Mouse (Mus musculus) liver, adult 2 months (tissue): Measurements from ENCODE around the gene 4930519G04Rik. TPM values are rescaled to one million over a fixed set of nuclear protein-coding genes. Genes with fewer than 3 reads are reported as not detected.

Experiments
- DNase-seq: peaks from one replicate; pipeline ENCODE4 v3.0.0-alpha.2; 2011; ENCODE audit warnings: low read depth, low spot score; ENCODE audit errors: extremely low read depth
- H3K27ac ChIP-seq: fragments of 200-500 bp; replicated peaks from 2 replicates; pipeline ENCODE4 v1.5.1; 2012; ENCODE audit warnings: low read depth, mild to moderate bottlenecking, control low read depth, inconsistent platforms, low read length; ENCODE audit not compliant: insufficient read depth
- H3K27me3 ChIP-seq: fragments of 200-500 bp; 2 replicates; pipeline ENCODE4 v1.6.1; 2012; ENCODE audit warnings: mild to moderate bottlenecking, moderate library complexity, low read length, inconsistent platforms; ENCODE audit not compliant: control insufficient read depth, insufficient read depth
- H3K36me3 ChIP-seq: fragments of 200-500 bp; 2 replicates; pipeline ENCODE4 v1.6.1; 2012; ENCODE audit warnings: low read length, inconsistent platforms; ENCODE audit not compliant: control insufficient read depth, insufficient read depth
- H3K4me1 ChIP-seq: fragments of 200-500 bp; 2 replicates; pipeline ENCODE4 v1.6.1; 2011; ENCODE audit warnings: low read length; ENCODE audit not compliant: control insufficient read depth, insufficient read depth
- H3K4me3 ChIP-seq: fragments of 200-500 bp; 2 replicates; pipeline ENCODE4 v1.5.1; 2011; ENCODE audit warnings: low read depth, mild to moderate bottlenecking, control low read depth, low read length, moderate library complexity; ENCODE audit not compliant: insufficient read depth
- H3K79me2 ChIP-seq: fragments of 200-500 bp; 2 replicates; pipeline ENCODE4 v1.6.1; 2012; ENCODE audit warnings: inconsistent platforms, mild to moderate bottlenecking, low read length, moderate library complexity; ENCODE audit not compliant: control insufficient read depth, insufficient read depth
- H3K9ac ChIP-seq: fragments of 200-500 bp; 2 replicates; pipeline ENCODE4 v1.6.1; 2012; ENCODE audit warnings: low read depth, mild to moderate bottlenecking, control low read depth, inconsistent platforms, low read length
- CTCF ChIP-seq: fragments of 200-500 bp; IDR thresholded peaks from 2 replicates; pipeline ENCODE4 v1.5.1; 2011; ENCODE audit warnings: low read depth, low read length, control low read depth
- POLR2A ChIP-seq: fragments of 200-500 bp; IDR thresholded peaks from 2 replicates; pipeline ENCODE4 v1.6.1; 2011; ENCODE audit warnings: low read length, control low read depth; ENCODE audit not compliant: insufficient read depth; ENCODE audit errors: extremely low read depth
- WGBS: fragments of 180-500 bp; shearing (Covaris S2); methylation state at CpG from one replicate; pipeline ENCODE4 v1.1.7; 2018; 5-methylcytosine and 5-hydroxymethylcytosine counted together
- polyA plus RNA-seq: library from polyadenylated mRNA; depleted of rRNA; stranded (reverse); fragments of >200 nt; gene quantifications from 2 replicates; pipeline ENCODE4 v1.2.3, GENCODE M21; 2012
- total RNA-seq: library from RNA; depleted of rRNA; stranded (reverse); fragments of >200 nt; gene quantifications from 2 replicates; pipeline ENCODE4 v1.2.3, GENCODE M21; 2014

4930519G04Rik gene
- total and polyA plus RNA-seq, 2 experiments = not detected

DNA sequence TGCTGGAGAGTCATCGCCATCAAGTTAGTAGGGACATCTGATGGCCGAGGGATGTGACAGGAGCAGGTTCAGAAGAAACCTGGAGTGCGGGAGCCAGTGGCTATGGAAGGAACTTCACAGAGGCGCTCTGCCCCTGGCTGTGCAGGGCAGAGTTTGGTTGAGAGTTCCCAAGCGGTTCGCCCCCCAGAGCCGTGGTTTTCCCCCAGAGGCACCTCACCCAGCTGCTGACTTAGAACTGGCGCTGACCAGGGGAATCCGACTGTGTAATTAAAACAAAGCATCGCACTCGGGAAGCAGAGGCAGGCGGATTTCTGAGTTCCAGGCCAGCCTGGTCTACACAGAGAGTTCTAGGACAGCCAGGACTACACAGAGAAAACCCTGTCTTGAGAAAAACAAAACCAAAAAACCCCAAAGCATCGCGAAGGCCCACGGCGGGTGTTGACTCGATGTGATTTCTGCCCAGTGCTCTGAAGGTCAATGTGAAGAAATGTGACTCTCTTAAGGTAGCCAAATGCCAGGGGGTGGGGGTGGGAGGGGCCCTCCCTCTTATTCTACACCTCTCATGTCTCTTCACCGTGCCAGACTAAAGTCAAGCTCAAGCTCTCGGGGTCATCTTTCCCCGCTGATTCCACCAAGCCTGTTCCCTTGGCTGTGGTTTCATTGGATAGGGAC, 1.8 kb upstream of the 4930519G04Rik start:
- H3K27me3 ChIP-seq = no peaks in the 10 kb centered on the region
- H3K4me1 ChIP-seq = no peaks in the 10 kb centered on the region
- H3K9ac ChIP-seq = no peak overlapping the region
- no peaks in the 10 kb centered on the region for H3K79me2 ChIP-seq
- H3K27ac ChIP-seq = no peak overlapping the region
- 85% methylated on average over 20 of the region's 20 CpGs for WGBS
- no peak overlapping the region for H3K4me3 ChIP-seq
- H3K36me3 ChIP-seq = no peaks in the 10 kb centered on the region
- DNase-seq = no peak
- TF ChIP-seq POLR2A (no peak), CTCF (no peak)

DNA sequence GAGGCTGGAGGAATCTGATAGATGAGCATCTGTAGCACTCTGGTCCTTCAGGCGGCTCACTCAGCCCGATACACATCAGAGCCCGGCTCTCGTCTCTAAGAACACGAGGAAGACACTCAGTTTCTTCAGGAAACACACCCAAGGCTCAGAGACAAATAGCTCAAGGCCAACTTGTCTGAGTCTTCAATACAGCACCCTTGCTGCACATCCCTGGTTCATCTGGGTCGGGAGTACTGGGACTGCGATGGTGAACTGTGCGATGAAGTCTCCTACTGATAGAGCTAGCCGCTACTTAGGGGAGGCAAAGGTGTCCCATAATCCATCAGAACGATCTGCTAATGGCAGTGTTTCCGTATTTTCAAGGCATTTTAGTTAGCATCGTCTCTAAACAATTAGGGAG, 5.1 kb downstream of the 4930519G04Rik start, which contains the start of gene Gm9936:
Gm9936 (minus strand) TSS at position 101 of the 400 bp plus-strand sequence.
- no peaks in the 10 kb centered on the region for H3K27me3 ChIP-seq
- no peak within 1 kb of the TSS for H3K4me3 ChIP-seq
- no peak for TF ChIP-seq CTCF
- TF ChIP-seq POLR2A = no peak
- H3K27ac ChIP-seq = no peak within 1 kb of the TSS
- H3K4me1 ChIP-seq = no peaks in the 10 kb centered on the region
- no peak for DNase-seq
- no peak within 1 kb of the TSS for H3K9ac ChIP-seq
- H3K79me2 ChIP-seq = no peaks in the 10 kb centered on the region
- no peaks in the 10 kb centered on the region for H3K36me3 ChIP-seq
- WGBS = 80% methylated on average over 12 of the region's 12 CpGs

DNA sequence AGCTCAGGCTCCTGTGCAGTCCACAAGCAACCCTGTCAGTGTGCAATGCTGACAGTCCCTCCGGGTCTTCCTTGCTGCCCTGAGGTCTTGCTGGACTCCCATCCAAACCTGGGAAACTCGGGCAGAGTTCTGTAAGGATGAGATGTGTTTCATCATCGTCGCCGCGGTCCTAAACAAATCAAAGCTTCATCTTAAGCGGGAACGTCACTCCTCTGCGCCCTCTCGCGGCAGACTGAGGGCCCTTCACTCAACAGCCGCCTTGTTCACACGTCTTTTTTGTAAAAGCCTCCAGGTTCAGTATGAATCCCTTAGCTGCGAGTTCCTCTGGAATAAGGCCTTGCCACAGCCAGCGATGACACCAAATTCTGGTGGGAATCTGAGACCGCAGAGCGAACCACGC, 5.8 kb downstream of the 4930519G04Rik start:
- DNase-seq = peak; percentile 48
- TF ChIP-seq POLR2A = no peak
- peak; percentile 91 for TF ChIP-seq CTCF
- Histone ChIP-seq H3K27ac (no peak overlapping the region), H3K79me2 (no peaks in the 10 kb centered on the region), H3K9ac (no peak overlapping the region), H3K36me3 (no peaks in the 10 kb centered on the region), H3K27me3 (no peaks in the 10 kb centered on the region), H3K4me3 (no peak overlapping the region), H3K4me1 (no peaks in the 10 kb centered on the region)
- WGBS = 5% methylated on average over 18 of the region's 18 CpGs

DNA sequence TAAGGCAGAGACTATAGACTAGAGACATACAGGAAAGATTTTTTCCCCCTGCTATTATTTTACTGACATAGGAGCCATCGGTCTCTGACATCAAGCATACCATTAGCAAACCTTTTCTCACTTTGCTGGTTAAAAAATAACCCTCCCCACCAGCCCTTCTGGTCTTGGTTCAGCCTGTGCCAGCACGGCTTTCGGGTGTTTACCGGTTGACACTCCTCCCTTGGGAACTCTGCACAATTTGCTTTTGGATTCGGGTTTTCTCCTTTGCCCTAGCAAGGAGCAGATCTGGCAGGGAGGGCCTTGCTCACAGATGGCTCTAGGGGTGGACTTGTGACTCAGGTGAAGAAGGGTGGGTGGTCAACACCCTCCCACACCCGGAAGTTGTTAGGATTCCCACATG, 8.3 kb downstream of the 4930519G04Rik start:
- 27% methylated on average over 6 of the region's 6 CpGs for WGBS
- H3K27me3 ChIP-seq = no peaks in the 10 kb centered on the region
- H3K36me3 ChIP-seq = no peaks in the 10 kb centered on the region
- no peak overlapping the region for H3K4me3 ChIP-seq
- H3K27ac ChIP-seq = no peak overlapping the region
- no peak for TF ChIP-seq POLR2A
- TF ChIP-seq CTCF = no peak
- no peaks in the 10 kb centered on the region for H3K4me1 ChIP-seq
- peak; percentile 12 for DNase-seq
- H3K9ac ChIP-seq = no peak overlapping the region
- no peaks in the 10 kb centered on the region for H3K79me2 ChIP-seq

DNA sequence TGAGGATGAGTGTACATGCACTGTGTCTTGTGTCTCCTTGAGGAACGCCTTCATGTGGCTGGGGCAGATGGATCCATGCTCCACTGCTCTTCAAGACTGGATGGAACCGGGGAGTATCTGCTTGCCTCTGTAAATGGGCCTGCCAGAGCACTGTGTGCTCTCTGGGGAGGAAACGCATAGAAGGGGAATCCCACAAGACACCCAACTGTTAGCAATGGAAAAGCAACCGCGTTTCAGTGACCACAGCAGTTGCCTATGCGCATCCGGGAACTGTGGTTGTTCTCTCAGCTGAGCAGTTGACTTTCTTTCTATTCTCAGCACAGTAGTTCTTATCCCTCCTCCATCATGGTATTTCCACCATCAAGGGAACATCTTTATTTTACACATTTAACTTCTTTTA, 11.3 kb downstream of the 4930519G04Rik start:
- H3K27me3 ChIP-seq = no peaks in the 10 kb centered on the region
- WGBS = 85% methylated on average over 7 of the region's 7 CpGs

DNA sequence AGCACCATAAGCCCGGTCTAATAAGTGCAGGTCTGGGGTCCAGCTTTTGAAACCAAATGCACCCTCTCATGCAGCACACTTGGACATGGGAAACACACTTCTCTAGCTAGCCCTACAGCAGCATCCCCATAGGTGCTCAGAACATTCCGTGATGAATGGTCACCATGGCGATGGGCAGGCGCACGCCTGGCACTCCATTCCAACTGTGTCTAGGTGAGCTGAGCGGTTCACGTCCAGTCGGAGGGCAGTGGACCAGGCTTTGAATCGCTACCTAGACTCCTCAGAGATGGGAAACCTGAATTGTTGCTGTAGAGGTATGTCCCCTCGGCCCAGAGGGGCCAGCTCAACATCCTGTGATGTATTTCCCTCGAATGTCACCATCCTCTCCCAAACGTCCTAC, 11.8 kb downstream of the 4930519G04Rik start:
- Histone ChIP-seq H3K9ac (no peak overlapping the region), H3K36me3 (no peaks in the 10 kb centered on the region), H3K4me3 (no peak overlapping the region), H3K79me2 (no peaks in the 10 kb centered on the region), H3K27ac (no peak overlapping the region), H3K4me1 (no peaks in the 10 kb centered on the region), H3K27me3 (no peaks in the 10 kb centered on the region)
- no peak for TF ChIP-seq CTCF
- no peak for TF ChIP-seq POLR2A
- WGBS = 91% methylated on average over 12 of the region's 12 CpGs
- DNase-seq = no peak

More for the DNA sequence above, 11.3 kb downstream of the 4930519G04Rik start:
- H3K27ac ChIP-seq = no peak overlapping the region
- no peak overlapping the region for H3K4me3 ChIP-seq
- no peaks in the 10 kb centered on the region for H3K4me1 ChIP-seq
- TF ChIP-seq CTCF (no peak), POLR2A (no peak)
- no peak overlapping the region for H3K9ac ChIP-seq
- no peak for DNase-seq
- no peaks in the 10 kb centered on the region for H3K36me3 ChIP-seq
- H3K79me2 ChIP-seq = no peaks in the 10 kb centered on the region
